Mouse (Mus musculus) cerebellum, adult 11 months (tissue): ENCODE measurements around the gene Gm3468.
"Not testable (repeated sequence)": the region's sequence is repeated elsewhere in the genome, so short reads cannot be mapped to it uniquely, and the experiment has no call there.

Source experiments
- DNase-seq: peaks from one replicate; pipeline ENCODE4 v3.0.0; 2022

Gm3468 gene

DNA sequence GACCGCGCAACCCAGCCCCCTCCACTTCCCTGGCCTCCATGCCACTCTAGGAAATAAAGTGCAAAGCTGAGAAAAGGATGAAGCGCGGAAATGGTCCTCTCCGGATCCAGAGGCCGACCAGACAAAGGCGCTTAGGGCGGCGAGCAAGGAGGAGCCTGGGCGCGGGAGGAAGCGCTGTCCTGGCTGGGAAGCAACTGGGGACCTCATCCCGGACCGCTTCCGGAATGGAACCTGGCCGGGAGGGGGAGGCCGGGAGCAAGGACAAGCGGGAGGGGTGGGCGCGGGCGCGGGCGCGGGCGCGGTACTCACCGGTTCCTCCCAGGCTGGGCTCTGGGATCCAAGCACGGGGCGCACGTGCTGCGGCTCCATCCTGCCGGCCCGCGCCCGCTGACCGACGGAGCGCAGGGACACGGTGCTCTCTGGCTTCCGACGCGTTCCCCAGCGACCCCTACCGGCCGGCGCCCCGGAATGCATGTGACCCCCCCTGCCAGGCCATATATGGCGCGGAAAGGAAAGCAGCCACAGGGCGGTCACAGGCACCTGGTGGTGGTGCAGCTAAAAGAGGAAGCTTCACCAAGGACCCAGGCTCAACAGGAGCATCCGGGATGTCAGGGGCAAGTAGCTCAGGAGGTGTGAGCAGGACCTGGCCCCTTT, at the start of gene Gm3468:
TSS of gene Gm3468 (minus strand) at position 394 of the 654 bp plus-strand sequence.
- DNase-seq: not testable (repeated sequence)

DNA sequence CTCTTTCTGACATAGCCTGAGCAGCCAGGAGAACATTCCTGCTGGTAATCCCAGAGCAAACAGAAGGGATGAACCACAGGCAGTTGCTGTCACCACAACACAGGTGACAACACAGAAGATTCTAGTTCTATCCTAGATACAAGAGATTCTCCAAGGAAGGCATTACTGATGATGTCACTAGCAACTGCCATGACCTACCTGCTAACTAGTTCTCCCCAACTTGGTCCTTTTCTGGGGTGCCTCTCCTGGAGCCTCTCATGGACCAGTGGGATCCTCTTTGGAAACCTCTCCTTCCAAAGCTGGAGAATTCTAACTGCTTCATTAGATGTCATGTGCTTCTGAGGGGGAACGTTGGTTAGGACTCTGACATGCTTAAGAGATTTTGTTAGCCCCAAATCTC, 17.2 kb upstream of the Gm3468 start, which contains the start of gene Gm3476:
TSS of gene Gm3476 (minus strand) at position 101 of the 400 bp plus-strand sequence.
- DNase-seq: not testable (repeated sequence)

DNA sequence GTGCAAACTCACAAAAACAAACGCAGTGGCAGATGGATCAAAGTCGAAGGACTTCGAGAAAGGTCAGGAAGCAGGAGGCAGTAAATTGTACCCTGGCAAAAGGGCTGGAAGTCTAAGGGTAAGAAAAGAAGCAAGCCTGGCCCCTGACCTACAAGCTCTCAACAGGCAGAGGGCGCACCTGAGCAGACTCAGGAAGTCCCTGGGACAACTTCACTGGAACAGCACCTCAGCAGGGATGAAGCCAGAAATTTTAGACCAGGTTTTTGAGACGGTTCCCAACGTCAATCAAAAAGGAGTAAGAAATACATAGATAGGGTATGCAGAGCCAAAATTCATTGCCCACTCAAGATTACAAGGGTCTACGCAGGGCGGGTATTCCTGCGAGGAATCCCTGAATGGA, 965 bp downstream of the Gm3468 start:
- not testable (repeated sequence) for DNase-seq

DNA sequence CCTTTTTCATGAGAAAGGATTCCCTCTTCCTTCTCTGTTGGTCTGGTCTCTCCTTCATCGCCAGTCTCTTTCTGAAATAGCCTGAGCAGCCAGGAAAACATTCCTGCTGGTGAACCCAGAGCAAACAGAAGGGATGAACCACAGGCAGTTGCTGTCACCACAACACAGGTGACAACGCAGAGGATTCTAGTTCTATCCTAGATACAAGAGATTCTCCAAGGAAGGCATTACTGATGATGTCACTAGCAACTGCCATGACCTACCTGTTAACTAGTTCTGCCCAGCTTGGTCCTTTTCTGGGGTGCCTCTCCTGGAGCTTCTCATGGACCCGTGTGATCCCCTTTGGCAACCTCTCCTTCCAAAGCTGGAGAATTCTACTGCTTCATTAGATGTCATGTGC, 14.6 kb downstream of the Gm3468 start, which contains the start of gene Gm8206:
TSS of gene Gm8206 (minus strand) at position 101 of the 400 bp plus-strand sequence.
- DNase-seq: not testable (repeated sequence)

DNA sequence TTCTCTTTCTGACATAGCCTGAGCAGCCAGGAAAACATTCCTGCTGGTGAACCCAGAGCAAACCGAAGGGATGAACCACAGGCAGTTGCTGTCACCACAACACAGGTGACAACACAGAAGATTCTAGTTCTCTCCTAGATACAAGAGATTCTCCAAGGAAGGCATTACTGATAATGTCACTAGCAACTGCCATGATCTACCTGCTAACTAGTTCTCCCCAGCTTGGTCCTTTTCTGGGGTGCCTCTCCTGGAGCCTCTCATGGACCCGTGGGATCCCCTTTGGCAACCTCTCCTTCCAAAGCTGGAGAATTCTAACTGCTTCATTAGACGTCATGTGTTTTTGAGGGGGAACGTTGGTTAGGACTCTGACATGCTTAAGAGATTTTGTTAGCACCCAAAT, 50.3 kb downstream of the Gm3468 start, which contains the start of gene Gm6337:
TSS of gene Gm6337 (minus strand) at position 101 of the 400 bp plus-strand sequence.
- not testable (repeated sequence) for DNase-seq
